Mouse (Mus musculus) testis, adult 2 months (tissue): ENCODE measurements around the gene Mrpl28.

ENCODE experiments used
- CTCF ChIP-seq: fragments of 200-500 bp; IDR thresholded peaks from 2 replicates; pipeline ENCODE4 v1.5.1; 2012; ENCODE audit warnings: low read depth, mild to moderate bottlenecking, inconsistent platforms, low read length, moderate library complexity; ENCODE audit not compliant: control insufficient read depth, insufficient read depth, insufficient replicate concordance
- POLR2A ChIP-seq: fragments of 200-500 bp; IDR thresholded peaks from 2 replicates; pipeline ENCODE4 v1.6.1; 2012; ENCODE audit warnings: low read depth, mild to moderate bottlenecking, inconsistent platforms, low read length, moderate library complexity; ENCODE audit not compliant: control insufficient read depth

- no peak for TF ChIP-seq CTCF
- no peak; the same call in 1 of the 2 replicates for TF ChIP-seq POLR2A
Measured at GRCm38 (mm10) chr17:26087059-26087564, 36.2 kb upstream of the Mrpl28 start.
